Mouse (Mus musculus): ENCODE data around the gene Defb26.

DNA sequence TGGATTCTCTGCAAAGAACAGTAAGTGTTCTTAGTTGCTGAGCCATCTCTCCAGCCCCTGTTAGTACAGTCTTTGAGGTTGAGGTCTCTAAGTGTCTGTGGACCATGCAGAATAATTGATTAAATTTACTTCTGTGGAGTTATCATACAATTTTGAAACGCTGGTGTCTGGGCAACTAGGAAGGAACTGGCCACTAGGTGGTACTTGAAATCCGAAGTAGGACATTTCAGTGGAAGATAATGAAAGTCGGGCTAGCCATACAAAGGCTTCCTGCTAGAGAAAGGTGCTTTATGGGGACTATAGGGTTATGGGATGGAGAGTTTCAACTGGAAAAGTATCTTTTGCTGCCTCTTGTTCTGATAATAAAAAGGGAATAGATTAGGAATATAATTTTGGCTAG is 39.1 kb downstream of the Defb26 start:
- TF ChIP-seq CTCF (conservative IDR thresholded peaks at IDR 0.05; ENCODE audit: low read length) (no peak), NANOG (IDR thresholded peaks at IDR 0.05; ENCODE audit: borderline replicate concordance, low read length) (no peak), POU5F1 (IDR thresholded peaks at IDR 0.05; ENCODE audit: borderline replicate concordance, low read length) (no peak)

All from E14TG2a.4 (cell line).